Mouse (Mus musculus): ENCODE measurements at regions not wholly inside any gene's neighbourhood (a gene's known extent, or its start where the extent isn't known, plus 50 kb on each side); places are given as distances from the start of the nearest gene placed in this dataset.

GRCm38 (mm10) chr17:47156237-47156636 lies 145.9 kb upstream of the Ubr2 start:
- TF ChIP-seq CTCF (IDR thresholded peaks at IDR 0.05; ENCODE audit: low read depth), result no peak
- no peak for TF ChIP-seq EP300 (IDR thresholded peaks at IDR 0.05; ENCODE audit: low read depth)
